Mouse (Mus musculus) embryonic facial prominence, embryonic 13.5 days (tissue): Measurements from ENCODE around the gene Zbtb25. TPM values are rescaled to one million over a fixed set of nuclear protein-coding genes. Genes with fewer than 3 reads are reported as not detected.

Experiments
- ATAC-seq: fragments of 200-750 bp; cut with Nextera tagmentation; 2 replicates; pipeline ENCODE4 v1.8.0; 2017; ENCODE audit warnings: low read depth; ENCODE audit not compliant: insufficient number of reproducible peaks, insufficient read depth, low FRiP score, low TSS enrichment
- H3K27ac ChIP-seq: fragments of 300-500 bp; sonication (generic); 2 replicates; pipeline ENCODE4 v1.5.1; 2015; ENCODE audit warnings: moderate library complexity, mild to moderate bottlenecking, inconsistent platforms
- H3K27me3 ChIP-seq: fragments of 300-500 bp; sonication (generic); 2 replicates; pipeline ENCODE4 v1.6.1; 2015; ENCODE audit warnings: mild to moderate bottlenecking, inconsistent platforms
- H3K36me3 ChIP-seq: fragments of 300-500 bp; sonication (generic); 2 replicates; pipeline ENCODE4 v1.6.1; 2015; ENCODE audit warnings: mild to moderate bottlenecking, inconsistent platforms
- H3K4me1 ChIP-seq: fragments of 300-500 bp; sonication (generic); 2 replicates; pipeline ENCODE4 v1.6.1; 2015; ENCODE audit warnings: inconsistent platforms
- H3K4me2 ChIP-seq: fragments of 300-500 bp; sonication (generic); 2 replicates; pipeline ENCODE4 v1.6.1; 2015; ENCODE audit warnings: moderate library complexity, mild to moderate bottlenecking, inconsistent platforms
- H3K4me3 ChIP-seq: fragments of 300-500 bp; sonication (generic); 2 replicates; pipeline ENCODE4 v1.5.1; 2015; ENCODE audit warnings: mild to moderate bottlenecking, inconsistent platforms
- H3K9ac ChIP-seq: fragments of 300-500 bp; sonication (generic); 2 replicates; pipeline ENCODE4 v1.6.1; 2015; ENCODE audit warnings: mild to moderate bottlenecking, inconsistent platforms
- H3K9me3 ChIP-seq: fragments of 300-500 bp; sonication (generic); 2 replicates; pipeline ENCODE4 v1.6.1; 2016; ENCODE audit warnings: inconsistent platforms
- WGBS: fragments of 180-500 bp; shearing (Covaris S2); methylation state at CpG from one replicate; pipeline ENCODE4 v1.1.7; 2015; ENCODE audit warnings: mixed read lengths; 5-methylcytosine and 5-hydroxymethylcytosine counted together
- polyA plus RNA-seq: library from polyadenylated mRNA; unstranded; fragments of >200 nt; fragmentation: Nextera tagmentation; extraction: Ambion mirVana; gene quantifications from 2 replicates; pipeline ENCODE4 v1.2.1, GENCODE M21; 2015

Gene Zbtb25
- polyA plus RNA-seq, 1 experiment from 2014 or later: 22.3 TPM

DNA sequence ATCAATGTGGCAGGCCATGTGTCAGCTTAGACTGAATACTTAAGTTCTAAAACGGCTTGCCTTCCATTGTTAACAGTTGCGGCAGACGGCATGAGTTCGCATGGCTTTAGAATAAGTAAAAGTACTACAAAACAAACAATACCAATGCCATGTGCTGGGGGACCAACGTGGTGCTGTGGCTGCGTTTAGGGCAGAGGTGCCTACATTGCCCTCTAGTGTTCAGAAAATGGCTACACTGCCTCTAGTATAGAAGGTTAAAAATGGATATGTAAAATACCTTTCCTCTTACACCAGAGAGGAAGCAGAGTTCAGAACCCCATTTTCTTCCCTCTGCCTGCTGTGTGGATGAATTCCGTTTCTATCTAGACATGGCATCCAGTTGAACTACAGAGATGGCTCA is 7.2 kb upstream of the Zbtb25 start:
- H3K9me3 ChIP-seq: no peaks in the 10 kb centered on the region
- no peaks in the 10 kb centered on the region for H3K27me3 ChIP-seq
- WGBS: 59% methylated on average over 7 of the region's 7 CpGs
- H3K4me1 ChIP-seq: peaks cover 26% of the 10 kb centered on the region
- 0 out of 2 replicates have a peak, but pooled peaks cover 4% of the 10 kb centered on the region for H3K36me3 ChIP-seq
- no peak overlapping the region for H3K4me3 ChIP-seq
- no peak overlapping the region for H3K4me2 ChIP-seq
- H3K9ac ChIP-seq: no peak overlapping the region
- ATAC-seq: no peak
- no peak overlapping the region for H3K27ac ChIP-seq

DNA sequence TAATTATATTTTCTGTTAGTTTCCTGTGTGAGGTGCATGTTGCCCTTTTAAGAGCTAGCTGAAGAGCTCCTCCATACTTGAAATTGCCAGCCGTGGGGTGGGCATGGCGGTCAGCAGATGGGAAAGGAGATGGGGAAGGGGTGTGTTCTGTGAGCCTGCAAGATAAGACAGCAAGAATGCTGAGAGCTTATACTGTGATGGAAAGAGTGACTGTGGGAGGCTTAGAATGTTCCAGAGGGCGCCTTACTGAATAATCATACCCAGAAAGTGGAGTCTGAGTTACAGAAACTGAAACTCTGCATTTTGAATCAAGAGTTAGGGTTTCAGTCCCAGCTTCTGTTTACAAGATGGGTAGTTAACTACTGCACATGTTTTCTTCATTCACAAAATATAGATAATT is 6.1 kb upstream of the Zbtb25 start:
- H3K27me3 ChIP-seq: no peaks in the 10 kb centered on the region
- ATAC-seq: no peak
- 84% methylated on average over 3 of the region's 3 CpGs for WGBS

DNA sequence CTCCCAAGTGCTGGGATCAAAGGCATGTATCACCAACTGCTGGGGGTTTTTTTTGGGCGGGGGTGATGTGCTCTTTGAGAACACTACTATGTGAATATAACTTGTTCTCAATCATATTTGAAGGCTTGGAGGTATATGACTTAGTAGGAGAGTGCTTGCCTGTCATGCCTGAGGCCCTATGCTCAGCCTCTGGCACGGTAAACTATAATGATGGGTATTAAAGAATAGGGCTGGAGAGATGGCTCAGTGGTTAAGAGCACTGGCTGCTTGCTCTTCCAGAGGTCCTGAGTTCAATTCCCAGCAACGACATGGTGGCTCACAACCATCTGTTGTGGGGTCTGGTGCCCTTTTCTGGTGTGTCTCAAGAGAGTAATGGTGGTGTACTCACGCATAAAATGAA is 5.5 kb upstream of the Zbtb25 start:
- no peaks in the 10 kb centered on the region for H3K9me3 ChIP-seq
- peaks cover 28% of the 10 kb centered on the region for H3K4me1 ChIP-seq
- H3K4me2 ChIP-seq: no peak overlapping the region
- H3K4me3 ChIP-seq: no peak overlapping the region
- 72% methylated on average over 4 of the region's 4 CpGs for WGBS
- no peak overlapping the region for H3K27ac ChIP-seq
- no peaks in the 10 kb centered on the region for H3K27me3 ChIP-seq
- no peaks in the 10 kb centered on the region for H3K36me3 ChIP-seq
- no peak overlapping the region for H3K9ac ChIP-seq
- ATAC-seq: no peak

More for the DNA sequence above, 6.1 kb upstream of the Zbtb25 start:
- Histone ChIP-seq H3K9ac (no peak overlapping the region), H3K9me3 (no peaks in the 10 kb centered on the region), H3K4me3 (no peak overlapping the region), H3K27ac (no peak overlapping the region), H3K4me2 (no peak overlapping the region), H3K4me1 (peaks cover 28% of the 10 kb centered on the region), H3K36me3 (no peaks in the 10 kb centered on the region)

DNA sequence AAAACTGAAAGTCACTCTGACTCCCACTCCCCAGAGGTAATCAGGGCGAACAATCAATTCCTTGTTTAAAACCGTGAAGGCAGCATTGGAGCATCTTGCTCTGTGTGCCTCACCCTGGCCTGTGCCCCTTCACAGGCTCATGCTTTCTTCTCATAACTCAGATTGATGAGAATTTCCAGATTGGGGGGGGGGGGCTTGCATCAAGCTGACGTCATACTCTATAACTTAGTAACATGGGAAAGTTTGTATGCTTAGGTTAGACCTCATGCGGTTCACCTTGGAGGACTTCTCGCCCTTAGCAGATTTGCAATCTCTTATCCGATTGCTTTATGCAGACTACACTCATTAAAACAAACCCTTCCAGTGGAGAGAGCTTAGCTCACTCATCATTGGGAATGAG is 4.6 kb upstream of the Zbtb25 start:
- 64% methylated on average over 6 of the region's 6 CpGs for WGBS
- no peak for ATAC-seq
- no peak overlapping the region for H3K27ac ChIP-seq

DNA sequence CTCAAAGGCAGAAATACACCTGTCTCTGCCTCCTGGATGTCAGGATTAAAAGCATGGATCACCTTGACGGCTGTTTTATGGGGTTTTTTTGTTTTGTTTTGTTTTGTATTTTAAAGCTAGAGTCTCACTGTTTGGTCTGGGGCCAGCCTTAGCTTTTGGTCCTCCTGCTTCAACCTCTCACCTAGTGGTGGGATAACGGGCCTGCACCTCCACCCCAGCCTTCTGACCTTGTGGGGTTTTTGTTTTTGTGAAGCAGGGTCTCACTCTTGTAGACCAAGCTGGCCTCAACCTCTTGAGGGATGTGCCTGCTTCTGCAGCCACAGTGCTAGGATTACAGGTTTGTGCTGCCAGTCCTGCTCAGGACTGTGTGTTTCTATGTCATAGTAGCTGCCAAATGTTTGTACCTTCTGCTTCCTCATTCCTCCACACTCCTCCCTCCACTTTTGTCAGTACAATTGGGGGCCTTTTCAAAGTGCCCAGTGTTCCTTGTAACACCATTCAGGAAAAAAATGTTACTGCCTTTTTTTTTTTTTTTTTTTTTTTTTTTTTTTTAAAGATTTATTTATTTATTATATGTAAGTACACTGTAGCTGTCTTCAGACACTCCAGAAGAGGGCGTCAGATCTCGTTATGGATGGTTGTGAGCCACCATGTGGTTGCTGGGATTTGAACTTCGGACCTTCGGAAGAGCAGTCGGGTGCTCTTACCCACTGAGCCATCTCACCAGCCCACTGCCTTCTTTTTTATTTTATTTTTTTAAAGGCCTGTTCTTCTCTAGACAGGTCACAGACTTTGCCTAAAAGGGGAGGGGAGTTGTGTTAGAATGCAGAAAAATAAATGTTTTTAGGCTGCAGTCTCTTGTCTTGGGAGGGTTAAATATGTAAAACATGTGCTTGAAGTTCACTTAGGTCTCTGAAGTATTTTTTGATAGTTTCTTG is 3.7 kb upstream of the Zbtb25 start:
- 81% methylated on average over 5 of the region's 7 CpGs for WGBS

More for the DNA sequence above, 4.6 kb upstream of the Zbtb25 start:
- Histone ChIP-seq H3K4me3 (no peak overlapping the region), H3K36me3 (no peaks in the 10 kb centered on the region), H3K27me3 (no peaks in the 10 kb centered on the region), H3K9me3 (no peaks in the 10 kb centered on the region), H3K9ac (no peak overlapping the region), H3K4me2 (no peak overlapping the region), H3K4me1 (peaks cover 28% of the 10 kb centered on the region)

DNA sequence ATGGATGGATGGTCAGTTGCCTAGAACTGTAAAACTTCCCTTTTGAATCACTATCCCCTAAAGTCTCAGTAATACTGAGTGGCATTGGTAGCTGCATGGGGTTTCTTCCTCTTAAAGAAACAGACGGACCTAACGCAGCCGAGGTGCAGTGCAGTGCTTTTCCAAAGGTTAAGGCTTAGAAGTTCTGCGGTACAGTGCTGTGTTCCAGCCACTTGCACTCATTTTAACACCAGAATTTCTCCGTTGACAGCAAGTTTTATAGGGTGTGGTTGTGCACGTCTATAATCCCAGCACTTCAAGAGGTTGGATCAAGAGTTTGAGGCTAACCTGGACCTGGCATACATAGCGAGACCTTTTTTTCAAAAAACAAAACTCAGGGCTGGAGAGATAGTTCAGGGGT is 2.6 kb upstream of the Zbtb25 start:
- WGBS: 36% methylated on average over 7 of the region's 7 CpGs
- Histone ChIP-seq H3K9me3 (no peaks in the 10 kb centered on the region), H3K36me3 (no peaks in the 10 kb centered on the region), H3K9ac (peak overlapping the region; percentile 99), H3K4me3 (peak overlapping the region; percentile 89), H3K27ac (no peak overlapping the region), H3K27me3 (no peaks in the 10 kb centered on the region), H3K4me2 (peak overlapping the region; percentile 82), H3K4me1 (peaks cover 44% of the 10 kb centered on the region)
- no peak for ATAC-seq

More for the DNA sequence above, 3.7 kb upstream of the Zbtb25 start:
- no peak for ATAC-seq
- Histone ChIP-seq H3K9ac (no peak overlapping the region), H3K4me3 (no peak overlapping the region), H3K27me3 (no peaks in the 10 kb centered on the region), H3K9me3 (no peaks in the 10 kb centered on the region), H3K36me3 (no peaks in the 10 kb centered on the region), H3K27ac (no peak overlapping the region), H3K4me1 (peaks cover 35% of the 10 kb centered on the region), H3K4me2 (peak overlapping the region; percentile 82)

DNA sequence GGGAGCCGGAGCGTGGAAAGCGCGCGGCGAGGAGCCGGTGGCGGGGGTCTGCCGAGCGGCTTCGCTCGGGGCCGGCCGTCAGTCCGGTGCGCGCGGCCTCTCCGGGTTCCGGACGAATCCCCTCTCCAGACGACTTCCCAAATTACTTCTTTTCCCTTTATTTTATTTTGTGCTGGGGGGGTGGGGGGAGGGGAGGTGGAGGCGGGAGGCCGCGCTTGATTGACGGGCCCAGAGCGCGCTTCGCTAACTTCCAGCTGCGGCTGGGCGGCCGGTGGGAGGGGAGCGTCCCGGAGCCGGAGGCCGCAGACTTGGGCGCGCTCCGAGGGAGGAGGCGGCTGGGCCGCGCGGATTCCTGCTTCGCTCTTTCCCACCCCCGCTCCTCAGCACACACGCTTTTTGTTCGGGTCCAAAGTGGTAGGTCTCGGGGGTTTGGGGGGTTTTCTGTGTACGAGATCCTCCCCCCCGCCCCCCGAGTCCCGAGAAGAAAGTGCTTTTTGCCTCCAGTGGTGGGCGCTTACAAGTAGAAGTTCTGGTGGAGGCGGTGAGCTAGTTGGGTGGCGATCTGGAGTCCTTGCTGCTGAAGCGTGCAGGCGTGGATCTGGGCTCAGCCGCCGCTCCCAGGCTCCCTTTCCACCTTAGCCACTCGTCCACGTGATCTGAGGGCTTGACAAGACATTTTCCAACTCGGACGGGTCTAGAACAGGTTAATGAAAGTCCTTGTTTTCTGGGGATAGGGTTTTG is 1.6 kb upstream of the Zbtb25 start:
- peak; percentile 72 for ATAC-seq
- Histone ChIP-seq H3K36me3 (no peaks in the 10 kb centered on the region), H3K4me1 (peaks cover 50% of the 10 kb centered on the region), H3K9ac (peak overlapping the region; percentile 99), H3K9me3 (no peaks in the 10 kb centered on the region), H3K4me3 (peak overlapping the region; percentile 89), H3K4me2 (peak overlapping the region; percentile 82), H3K27me3 (no peaks in the 10 kb centered on the region), H3K27ac (peak overlapping the region; percentile 100)
- under 1% methylated on average over 57 of the region's 63 CpGs for WGBS

DNA sequence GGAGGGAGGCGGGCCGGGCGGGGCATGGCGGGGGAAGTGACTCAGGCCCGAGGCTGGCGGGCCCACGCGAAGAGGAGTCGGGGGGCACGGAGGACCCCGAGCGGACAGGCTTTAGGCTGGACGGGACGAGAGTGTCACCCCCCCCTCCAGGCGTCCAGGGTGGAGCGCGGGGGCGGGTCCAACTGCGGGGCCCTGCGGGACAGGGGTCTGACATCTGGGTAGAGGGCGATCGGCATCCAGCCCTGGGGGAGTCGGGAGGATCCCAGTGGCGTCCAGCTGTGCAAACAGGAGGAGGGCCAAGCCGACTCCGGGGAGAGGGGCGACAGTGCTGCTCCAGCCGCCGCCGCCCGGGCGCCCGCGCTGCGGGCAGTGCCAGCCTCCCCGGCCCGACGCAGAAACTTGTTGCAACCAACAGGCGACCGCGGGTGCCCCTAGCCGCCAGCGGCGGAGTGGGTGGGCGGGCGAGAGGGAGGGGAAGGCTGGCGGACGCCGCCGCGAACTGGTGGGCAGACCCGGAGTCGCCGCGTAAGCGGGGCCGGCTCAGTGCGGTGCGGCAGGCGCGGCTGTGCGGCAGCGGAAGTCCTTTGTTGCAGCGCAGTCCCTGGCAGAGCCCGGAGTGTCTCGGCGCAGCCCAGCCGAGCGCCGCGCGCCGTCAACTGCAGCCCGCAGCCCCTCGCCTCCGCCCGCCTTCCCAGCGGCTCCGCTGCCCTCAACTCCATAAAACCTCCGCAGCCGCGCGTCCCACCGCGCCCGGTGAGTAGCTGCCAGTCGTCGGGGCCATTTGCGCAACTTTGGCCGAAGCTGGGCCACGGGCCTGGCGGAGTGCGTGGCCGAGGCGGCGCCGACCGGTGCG is 802 bp upstream of the Zbtb25 start, which contains the start of gene Zbtb1:
Zbtb1 (plus strand) TSS at position 289 of the 853 bp plus-strand sequence.
- ATAC-seq: peak; percentile 66
- no peaks in the 10 kb centered on the region for H3K36me3 ChIP-seq
- H3K27me3 ChIP-seq: no peaks in the 10 kb centered on the region
- H3K9ac ChIP-seq: peak within 1 kb of the TSS; percentile 99
- peaks cover 49% of the 10 kb centered on the region for H3K4me1 ChIP-seq
- peak within 1 kb of the TSS; percentile 82 for H3K4me2 ChIP-seq
- 1% methylated on average over 87 of the region's 99 CpGs for WGBS
- no peaks in the 10 kb centered on the region for H3K9me3 ChIP-seq
- H3K4me3 ChIP-seq: peak within 1 kb of the TSS; percentile 89
- H3K27ac ChIP-seq: peak within 1 kb of the TSS; percentile 100

DNA sequence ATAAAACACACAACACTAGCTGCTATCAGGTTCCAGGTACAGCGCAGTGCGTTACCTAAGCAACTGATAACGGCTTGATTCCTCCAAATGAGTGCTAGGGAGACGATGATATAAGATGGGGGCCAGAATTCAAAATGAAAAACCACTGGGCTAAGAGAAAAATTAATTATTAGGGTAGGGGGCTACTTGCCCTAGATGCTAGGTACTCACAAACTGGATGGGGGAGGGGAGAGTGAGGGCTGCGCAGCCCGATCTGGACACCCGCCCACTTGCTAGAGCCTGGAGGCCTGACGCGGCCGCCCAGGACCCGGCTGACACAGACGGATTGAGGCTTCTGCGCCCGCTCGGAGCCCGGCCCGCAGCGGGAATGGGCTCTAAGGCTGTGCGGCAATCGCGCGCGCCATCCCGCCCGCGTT is 604 bp downstream of the Zbtb25 start:
- WGBS: 1% methylated on average over 26 of the region's 26 CpGs
- ATAC-seq: peak; percentile 8

DNA sequence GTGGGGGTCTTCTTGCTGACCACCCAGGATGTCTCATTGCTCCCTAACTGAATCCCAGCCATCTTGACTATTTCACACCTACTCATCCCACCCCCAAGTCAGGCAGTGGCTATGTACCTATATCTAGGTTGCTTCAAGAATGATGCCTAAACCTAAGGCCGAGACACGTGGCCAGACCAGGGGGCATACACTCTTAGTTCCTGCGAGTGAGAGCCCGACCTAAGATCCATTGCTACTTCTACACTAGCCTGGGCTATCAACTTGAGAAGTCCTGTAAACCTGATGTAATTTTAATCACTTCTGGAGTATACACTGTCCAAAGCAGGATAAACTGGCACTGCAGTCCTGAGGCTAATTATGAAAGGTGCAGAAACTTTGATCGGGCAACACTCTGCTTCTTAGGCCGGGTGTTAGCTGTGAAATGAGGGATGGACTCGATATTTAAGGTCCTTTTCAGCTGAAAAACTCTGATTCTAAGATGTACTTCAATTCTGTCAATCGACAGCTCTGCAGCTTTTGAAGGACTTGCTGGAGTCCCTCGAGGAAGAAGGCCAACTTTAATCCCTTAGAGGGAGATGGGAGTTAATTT is 1.1 kb downstream of the Zbtb25 start:
- H3K27me3 ChIP-seq: no peaks in the 10 kb centered on the region
- 0 out of 2 replicates have a peak, but pooled peaks cover 7% of the 10 kb centered on the region for H3K36me3 ChIP-seq
- peak overlapping the region; percentile 82 for H3K4me2 ChIP-seq
- peak overlapping the region; percentile 89 for H3K4me3 ChIP-seq
- peaks cover 46% of the 10 kb centered on the region for H3K4me1 ChIP-seq
- ATAC-seq: no peak
- peak overlapping the region; percentile 99 for H3K9ac ChIP-seq
- H3K9me3 ChIP-seq: no peaks in the 10 kb centered on the region
- WGBS: 8% methylated on average over 9 of the region's 9 CpGs
- H3K27ac ChIP-seq: peak overlapping the region; percentile 100

More for the DNA sequence above, 604 bp downstream of the Zbtb25 start:
- H3K36me3 ChIP-seq: 0 out of 2 replicates have a peak, but pooled peaks cover 5% of the 10 kb centered on the region
- peak overlapping the region; percentile 100 for H3K27ac ChIP-seq
- H3K27me3 ChIP-seq: no peaks in the 10 kb centered on the region
- H3K9me3 ChIP-seq: no peaks in the 10 kb centered on the region
- peak overlapping the region; percentile 89 for H3K4me3 ChIP-seq
- peak overlapping the region; percentile 82 for H3K4me2 ChIP-seq
- peaks cover 46% of the 10 kb centered on the region for H3K4me1 ChIP-seq
- H3K9ac ChIP-seq: peak overlapping the region; percentile 99
